In the genomic region with DNA sequence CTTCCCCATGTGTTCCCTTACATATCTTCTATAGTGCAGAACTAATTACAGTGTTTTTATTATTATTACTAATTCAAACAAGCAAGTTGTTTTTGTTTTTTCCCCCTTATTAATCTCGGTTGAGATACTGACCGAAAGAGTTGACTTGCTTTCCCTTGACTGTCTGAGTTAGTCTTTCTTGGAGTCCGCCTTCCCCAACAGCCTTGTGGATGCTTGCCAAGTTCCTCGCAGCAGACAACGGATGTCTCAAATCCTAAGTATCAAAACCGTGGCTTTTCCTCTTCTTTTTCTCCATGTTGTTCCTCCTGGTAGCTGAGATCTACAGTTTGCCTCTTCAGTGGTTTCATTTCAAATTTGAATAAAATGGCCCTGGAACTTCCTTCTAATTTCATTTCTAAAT, we compare ENCODE assay signal across 14 mouse cellular contexts.
DNase-seq lines count a peak whose midpoint lies in the region; ATAC-seq lines count a peak whose summit lies in the region.
"Had no signal": no experiment of that assay in that cellular context is flagged by ENCODE, and none has a peak within 500 bp of the region (broad histone marks: within the 10 kb centered on the region; RNA-seq: fewer than 3 reads in every experiment).

No protein-coding gene starts in this region.

- DNase-seq in gastrocnemius, postnatal 10 days, result peak; percentile 27
- DNase-seq in gastrocnemius, postnatal 36 days, result no peak
- peak; percentile 59 for DNase-seq in kidney, postnatal 14 days
- peak; percentile 61 for DNase-seq in kidney, postnatal 4 days
- DNase-seq in lung, postnatal 36 days, result peak; percentile 15
- DNase-seq: cerebellum, adult 9-10 months; gastrocnemius, adult 2 months; retina, postnatal 1 day had no signal

- H3K9ac ChIP-seq in kidney, embryonic 14.5 days (ENCODE audit: low read depth, low read length), result no peak overlapping the region
- no peak overlapping the region for H3K9ac ChIP-seq in intestine, embryonic 15.5 days
- H3K9ac ChIP-seq: embryonic facial prominence, embryonic 13.5 days; forebrain, embryonic 13.5 days had no signal

- H3K4me2 ChIP-seq in kidney, embryonic 14.5 days (replicated peaks; ENCODE audit: low read depth, low read length), result no peak overlapping the region
- H3K4me2 ChIP-seq in intestine, embryonic 15.5 days (replicated peaks), result no peak overlapping the region
- H3K4me2 ChIP-seq: embryonic facial prominence, embryonic 13.5 days; forebrain, embryonic 13.5 days; liver, embryonic 11.5 days had no signal

- no peaks in the 10 kb centered on the region for H3K4me1 ChIP-seq in kidney, embryonic 14.5 days (ENCODE audit: control insufficient read depth, insufficient read depth, low read length)
- no peaks in the 10 kb centered on the region for H3K4me1 ChIP-seq in intestine, embryonic 15.5 days (replicated peaks)

- ATAC-seq in kidney, embryonic 14.5 days (ENCODE audit: low FRiP score, low TSS enrichment), result no peak
- ATAC-seq in intestine, embryonic 15.5 days, result no peak
- ATAC-seq: forebrain, embryonic 13.5 days; intestine, postnatal 0 days had no signal

- H3K27ac ChIP-seq in kidney, embryonic 14.5 days (ENCODE audit: low read depth, low read length), result no peak overlapping the region
- no peak overlapping the region for H3K27ac ChIP-seq in intestine, embryonic 15.5 days
- H3K27ac ChIP-seq: embryonic facial prominence, embryonic 13.5 days; forebrain, embryonic 13.5 days; gastrocnemius, adult 2 months had no signal

- intact Hi-C loops in gastrocnemius, postnatal 36 days (cut with DNase I), result no loop called here

- no peak overlapping the region for H3K4me3 ChIP-seq in kidney, embryonic 14.5 days (ENCODE audit: low read length)
- H3K4me3 ChIP-seq in intestine, embryonic 15.5 days (replicated peaks), result no peak overlapping the region
- H3K4me3 ChIP-seq: embryonic facial prominence, embryonic 13.5 days; forebrain, embryonic 13.5 days; gastrocnemius, adult 2 months had no signal

- no peaks in the 10 kb centered on the region for H3K27me3 ChIP-seq in kidney, embryonic 14.5 days (ENCODE audit: control insufficient read depth, insufficient read depth, low read length)
- no peaks in the 10 kb centered on the region for H3K27me3 ChIP-seq in intestine, embryonic 15.5 days (replicated peaks)
- H3K27me3 ChIP-seq: embryonic facial prominence, embryonic 13.5 days; forebrain, embryonic 13.5 days had no signal

- 67% methylated on average over 6 of the region's 6 CpGs for WGBS in kidney, embryonic 14.5 days
- WGBS in intestine, embryonic 15.5 days, result 52% methylated on average over 6 of the region's 6 CpGs

- H3K36me3 ChIP-seq in kidney, embryonic 14.5 days (ENCODE audit: control insufficient read depth, insufficient read depth, low read length), result no peaks in the 10 kb centered on the region
- H3K36me3 ChIP-seq in intestine, embryonic 15.5 days, result no peaks in the 10 kb centered on the region
- H3K36me3 ChIP-seq: embryonic facial prominence, embryonic 13.5 days had no signal

- no peaks in the 10 kb centered on the region for H3K9me3 ChIP-seq in kidney, embryonic 14.5 days (ENCODE audit: control insufficient read depth, low read length)
- H3K9me3 ChIP-seq in intestine, embryonic 15.5 days, result no peaks in the 10 kb centered on the region
- H3K9me3 ChIP-seq: embryonic facial prominence, embryonic 13.5 days; forebrain, embryonic 13.5 days had no signal

Comparison
In these comparisons a context has a peak if more than half of its experiments do, and no peak if none do; other contexts are left out.
1. DNase-seq: peak in gastrocnemius, postnatal 10 days (single experiment), kidney, postnatal 14 days (single experiment), kidney, postnatal 4 days (2 of 2) and lung, postnatal 36 days (single experiment); none in gastrocnemius, postnatal 36 days (0 of 2).